Mouse (Mus musculus): Measurements from ENCODE around the gene Adh1.

Adh1 gene

GRCm38 (mm10) chr3:138291529-138292117 is 30.8 kb downstream of the Adh1 start:
- DNase-seq, result no peak

GRCm38 (mm10) chr3:138293298-138293895 is 32.6 kb downstream of the Adh1 start:
- DNase-seq, result no peak

GRCm38 (mm10) chr3:138300130-138300529 is 39.3 kb downstream of the Adh1 start:
- no peak for DNase-seq

- no peak for DNase-seq
Observed at GRCm38 (mm10) chr3:138302676-138303075, 41.9 kb downstream of the Adh1 start.

GRCm38 (mm10) chr3:138303771-138304488 is 43.1 kb downstream of the Adh1 start:
- no peak for DNase-seq

GRCm38 (mm10) chr3:138304489-138304871 is 43.7 kb downstream of the Adh1 start:
- no peak for DNase-seq

- DNase-seq, result no peak
Observed at GRCm38 (mm10) chr3:138305486-138306289, 44.9 kb downstream of the Adh1 start.

- DNase-seq, result no peak
Observed at GRCm38 (mm10) chr3:138306290-138306683, 45.5 kb downstream of the Adh1 start.

- no peak for DNase-seq
Observed at GRCm38 (mm10) chr3:138309910-138310309, 49.1 kb downstream of the Adh1 start.

GRCm38 (mm10) chr3:138311015-138311414 is 50.2 kb downstream of the Adh1 start:
- no peak for DNase-seq

GRCm38 (mm10) chr3:138312965-138313364 is 52.2 kb downstream of the Adh1 start, which contains the start of gene Adh6a:
Gene Adh6a (plus strand): TSS chr3:138313286.
- DNase-seq, result no peak

GRCm38 (mm10) chr3:138316908-138317472 is 56.2 kb downstream of the Adh1 start:
- DNase-seq, result no peak

GRCm38 (mm10) chr3:138325001-138325400 is 64.2 kb downstream of the Adh1 start:
- DNase-seq, result no peak

GRCm38 (mm10) chr3:138325466-138325865 is 64.7 kb downstream of the Adh1 start:
- DNase-seq, result no peak

- DNase-seq, result no peak
Observed at GRCm38 (mm10) chr3:138333910-138334309, 73.1 kb downstream of the Adh1 start.

- DNase-seq, result no peak
Observed at GRCm38 (mm10) chr3:138334320-138334719, 73.5 kb downstream of the Adh1 start.

- DNase-seq, result no peak
Observed at GRCm38 (mm10) chr3:138335566-138335965, 74.8 kb downstream of the Adh1 start.

GRCm38 (mm10) chr3:138336104-138336754 is 75.4 kb downstream of the Adh1 start:
- no peak for DNase-seq
